Mouse (Mus musculus): ENCODE data around the gene Ago3. TPM values are rescaled to one million over a fixed set of nuclear protein-coding genes. Genes with fewer than 3 reads are reported as not detected.

Gene Ago3
- polyA plus RNA-seq, 3 experiments from 2014 or later, result 18.8 to 24.1 (median 19.1) TPM

GRCm38 (mm10) chr4:126415707-126416106 is 13.6 kb downstream of the Ago3 start:
- no peak for ATAC-seq

- no peak for ATAC-seq
Observed at GRCm38 (mm10) chr4:126412526-126412925, 16.8 kb downstream of the Ago3 start.

GRCm38 (mm10) chr4:126371497-126371896 is 57.9 kb downstream of the Ago3 start:
- no peak for ATAC-seq

- ATAC-seq, result no peak
Observed at GRCm38 (mm10) chr4:126360069-126360468, 69.3 kb downstream of the Ago3 start.

- ATAC-seq, result no peak
Observed at GRCm38 (mm10) chr4:126343451-126343850, 85.9 kb downstream of the Ago3 start.

GRCm38 (mm10) chr4:126339461-126339860 is 89.9 kb downstream of the Ago3 start:
- ATAC-seq, result no peak

- ATAC-seq, result no peak
Observed at GRCm38 (mm10) chr4:126332358-126332757, 97.0 kb downstream of the Ago3 start.

- ATAC-seq, result no peak
Observed at GRCm38 (mm10) chr4:126331751-126332150, 97.6 kb downstream of the Ago3 start.

GRCm38 (mm10) chr4:126330295-126330694 is 99.1 kb downstream of the Ago3 start:
- no peak for ATAC-seq

- no peak for ATAC-seq
Observed at GRCm38 (mm10) chr4:126326036-126326435, 103.3 kb downstream of the Ago3 start.

- no peak for ATAC-seq
Observed at GRCm38 (mm10) chr4:126325281-126325861, 104.0 kb downstream of the Ago3 start, which contains the start of gene Tekt2. TSS of gene Tekt2 (minus strand) at chr4:126325688.

- ATAC-seq, result no peak
Observed at GRCm38 (mm10) chr4:126324861-126325260, 104.5 kb downstream of the Ago3 start.

- no peak for ATAC-seq
Observed at GRCm38 (mm10) chr4:126322646-126323045, 106.7 kb downstream of the Ago3 start.

GRCm38 (mm10) chr4:126321854-126322511 is 107.4 kb downstream of the Ago3 start:
- ATAC-seq, result no peak

- peak; percentile 97 for ATAC-seq
Observed at GRCm38 (mm10) chr4:126321111-126321853, 108.1 kb downstream of the Ago3 start, which contains the start of gene Adprhl2. TSS of gene Adprhl2 (minus strand) at chr4:126321703.

- no peak for ATAC-seq
Observed at GRCm38 (mm10) chr4:126319806-126320205, 109.5 kb downstream of the Ago3 start.

GRCm38 (mm10) chr4:126316443-126317040 is 112.8 kb downstream of the Ago3 start:
- no peak for ATAC-seq

- no peak for ATAC-seq
Observed at GRCm38 (mm10) chr4:126315931-126316330, 113.4 kb downstream of the Ago3 start.

GRCm38 (mm10) chr4:126314393-126314792 is 115.0 kb downstream of the Ago3 start:
- ATAC-seq, result no peak

- ATAC-seq, result no peak
Observed at GRCm38 (mm10) chr4:126313202-126313601, 116.2 kb downstream of the Ago3 start.

GRCm38 (mm10) chr4:126311566-126312200 is 117.7 kb downstream of the Ago3 start:
- ATAC-seq, result no peak

GRCm38 (mm10) chr4:126310344-126310743 is 119.0 kb downstream of the Ago3 start:
- ATAC-seq, result no peak

- peak; percentile 52 for ATAC-seq
Observed at GRCm38 (mm10) chr4:126309922-126310309, 119.4 kb downstream of the Ago3 start.

Measured in inflammation-experienced regulatory T-cells, adult 6 months (primary cell).